Mouse (Mus musculus) yolk sac, embryonic 10.5 days (tissue): ENCODE results near the gene Ccr5.

Experiments used
- DNase-seq: peaks from one replicate; pipeline ENCODE4 v3.0.0-alpha.2; 2017; ENCODE audit warnings: low spot score

Gene Ccr5

GRCm38 (mm10) chr9:124138055-124138775, 16.9 kb downstream of the Ccr5 start:
- peak; percentile 8 for DNase-seq

GRCm38 (mm10) chr9:124143678-124144077, 22.3 kb downstream of the Ccr5 start:
- DNase-seq, result no peak

- DNase-seq, result no peak
These were observed 25.0 kb downstream of the Ccr5 start for GRCm38 (mm10) chr9:124146307-124146706.
